Mouse (Mus musculus): ENCODE measurements at regions not wholly inside any gene's neighbourhood (a gene's known extent, or its start where the extent isn't known, plus 50 kb on each side); places are given as distances from the start of the nearest gene placed in this dataset.

- peak; percentile 73 for DNase-seq
- Histone ChIP-seq H3K9ac (no peak overlapping the region), H3K27me3 (ENCODE audit: insufficient read depth, low read length) (no peaks in the 10 kb centered on the region), H3K4me2 (no peak overlapping the region), H3K9me3 (ENCODE audit: low read depth, low read length) (no peaks in the 10 kb centered on the region), H3K36me3 (ENCODE audit: insufficient read depth) (no peaks in the 10 kb centered on the region), H3K4me1 (ENCODE audit: insufficient read depth) (no peaks in the 10 kb centered on the region), H3K4me3 (ENCODE audit: low read depth, low read length) (no peak overlapping the region), H3K27ac (ENCODE audit: low read depth) (no peak overlapping the region)
- ATAC-seq (ENCODE audit: insufficient read depth), result no peak
- WGBS, result 29% methylated on average over 4 of the region's 4 CpGs
- TF ChIP-seq CTCF (IDR thresholded peaks at IDR 0.05; ENCODE audit: low read depth), result peak; percentile 73
These were observed 158.6 kb downstream of the Moxd1 start for GRCm38 (mm10) chr10:24381917-24382316.

GRCm38 (mm10) chr10:24384061-24384460 lies 160.7 kb downstream of the Moxd1 start:
- Histone ChIP-seq H3K27ac (ENCODE audit: low read depth) (no peak overlapping the region), H3K9ac (no peak overlapping the region), H3K4me3 (ENCODE audit: low read depth, low read length) (no peak overlapping the region), H3K27me3 (ENCODE audit: insufficient read depth, low read length) (no peaks in the 10 kb centered on the region), H3K9me3 (ENCODE audit: low read depth, low read length) (no peaks in the 10 kb centered on the region), H3K36me3 (ENCODE audit: insufficient read depth) (no peaks in the 10 kb centered on the region), H3K4me2 (no peak overlapping the region), H3K4me1 (ENCODE audit: insufficient read depth) (no peaks in the 10 kb centered on the region)
- no peak for TF ChIP-seq CTCF (IDR thresholded peaks at IDR 0.05; ENCODE audit: low read depth)
- ATAC-seq (ENCODE audit: insufficient read depth) (no peak), DNase-seq (no peak)
- 72% methylated on average over 2 of the region's 2 CpGs for WGBS

- WGBS, result 34% methylated on average over 2 of the region's 2 CpGs
- Histone ChIP-seq H3K27me3 (ENCODE audit: insufficient read depth, low read length) (no peaks in the 10 kb centered on the region), H3K36me3 (ENCODE audit: insufficient read depth) (no peaks in the 10 kb centered on the region), H3K9ac (no peak overlapping the region), H3K27ac (ENCODE audit: low read depth) (no peak overlapping the region), H3K4me3 (ENCODE audit: low read depth, low read length) (no peak overlapping the region), H3K9me3 (ENCODE audit: low read depth, low read length) (no peaks in the 10 kb centered on the region), H3K4me1 (ENCODE audit: insufficient read depth) (no peaks in the 10 kb centered on the region), H3K4me2 (no peak overlapping the region)
- no peak for DNase-seq
- TF ChIP-seq CTCF (IDR thresholded peaks at IDR 0.05; ENCODE audit: low read depth), result no peak
- no peak for ATAC-seq (ENCODE audit: insufficient read depth)
These were observed 164.9 kb downstream of the Moxd1 start for GRCm38 (mm10) chr10:24388229-24388628.

- no peaks in the 10 kb centered on the region for H3K9me3 ChIP-seq (ENCODE audit: low read depth, low read length)
- H3K4me3 ChIP-seq (ENCODE audit: low read depth, low read length), result no peak overlapping the region
- TF ChIP-seq CTCF (IDR thresholded peaks at IDR 0.05; ENCODE audit: low read depth), result no peak
- H3K36me3 ChIP-seq (ENCODE audit: insufficient read depth), result no peaks in the 10 kb centered on the region
- no peak for ATAC-seq (ENCODE audit: insufficient read depth)
- DNase-seq, result no peak
- H3K27me3 ChIP-seq (ENCODE audit: insufficient read depth, low read length), result no peaks in the 10 kb centered on the region
- no peak overlapping the region for H3K4me2 ChIP-seq
- no peak overlapping the region for H3K9ac ChIP-seq
- 58% methylated on average over 6 of the region's 6 CpGs for WGBS
- no peak overlapping the region for H3K27ac ChIP-seq (ENCODE audit: low read depth)
- H3K4me1 ChIP-seq (ENCODE audit: insufficient read depth), result no peaks in the 10 kb centered on the region
These were observed 167.7 kb downstream of the Moxd1 start for GRCm38 (mm10) chr10:24391039-24391438.

GRCm38 (mm10) chr10:24392066-24392465 lies 168.7 kb downstream of the Moxd1 start:
- Histone ChIP-seq H3K9me3 (ENCODE audit: low read depth, low read length) (no peaks in the 10 kb centered on the region), H3K4me1 (ENCODE audit: insufficient read depth) (no peaks in the 10 kb centered on the region), H3K4me3 (ENCODE audit: low read depth, low read length) (no peak overlapping the region), H3K4me2 (no peak overlapping the region), H3K9ac (no peak overlapping the region), H3K27me3 (ENCODE audit: insufficient read depth, low read length) (no peaks in the 10 kb centered on the region), H3K27ac (ENCODE audit: low read depth) (no peak overlapping the region), H3K36me3 (ENCODE audit: insufficient read depth) (no peaks in the 10 kb centered on the region)
- WGBS, result 64% methylated on average over 3 of the region's 3 CpGs
- DNase-seq (peak; percentile 14), ATAC-seq (ENCODE audit: insufficient read depth) (no peak)
- no peak for TF ChIP-seq CTCF (IDR thresholded peaks at IDR 0.05; ENCODE audit: low read depth)

GRCm38 (mm10) chr10:24395999-24396784 lies 172.9 kb downstream of the Moxd1 start:
- H3K9ac ChIP-seq, result no peak overlapping the region
- no peak overlapping the region for H3K4me3 ChIP-seq (ENCODE audit: low read depth, low read length)
- H3K27me3 ChIP-seq (ENCODE audit: insufficient read depth, low read length), result no peaks in the 10 kb centered on the region
- no peak overlapping the region for H3K4me2 ChIP-seq
- ATAC-seq (ENCODE audit: insufficient read depth), result no peak
- TF ChIP-seq CTCF (IDR thresholded peaks at IDR 0.05; ENCODE audit: low read depth), result no peak
- WGBS, result 69% methylated on average over 13 of the region's 13 CpGs
- no peak for DNase-seq
- H3K9me3 ChIP-seq (ENCODE audit: low read depth, low read length), result no peaks in the 10 kb centered on the region
- H3K36me3 ChIP-seq (ENCODE audit: insufficient read depth), result no peaks in the 10 kb centered on the region
- H3K27ac ChIP-seq (ENCODE audit: low read depth), result no peak overlapping the region
- no peaks in the 10 kb centered on the region for H3K4me1 ChIP-seq (ENCODE audit: insufficient read depth)

- no peak overlapping the region for H3K9ac ChIP-seq
- no peak overlapping the region for H3K4me3 ChIP-seq (ENCODE audit: low read depth, low read length)
- H3K4me2 ChIP-seq, result no peak overlapping the region
- TF ChIP-seq CTCF (IDR thresholded peaks at IDR 0.05; ENCODE audit: low read depth), result no peak
- H3K9me3 ChIP-seq (ENCODE audit: low read depth, low read length), result no peaks in the 10 kb centered on the region
- WGBS, result 75% methylated on average over 2 of the region's 2 CpGs
- no peaks in the 10 kb centered on the region for H3K36me3 ChIP-seq (ENCODE audit: insufficient read depth)
- ATAC-seq (ENCODE audit: insufficient read depth) (no peak), DNase-seq (no peak)
- H3K27ac ChIP-seq (ENCODE audit: low read depth), result no peak overlapping the region
- H3K27me3 ChIP-seq (ENCODE audit: insufficient read depth, low read length), result no peaks in the 10 kb centered on the region
- H3K4me1 ChIP-seq (ENCODE audit: insufficient read depth), result no peaks in the 10 kb centered on the region
These were observed 173.8 kb downstream of the Moxd1 start for GRCm38 (mm10) chr10:24397125-24397524.

All from lung, embryonic 14.5 days (tissue).